Mouse (Mus musculus) adrenal gland, adult 2 months (tissue): ENCODE measurements around the gene Slc22a3. TPM values are rescaled to one million over a fixed set of nuclear protein-coding genes. Genes with fewer than 3 reads are reported as not detected.
A peak's percentile ranks its signal among the peaks of the same experiment; 100 is the strongest.

Source experiments
- DNase-seq: peaks from one replicate; pipeline ENCODE4 v3.0.0; 2021
- polyA plus RNA-seq: library from polyadenylated mRNA; depleted of rRNA; stranded (reverse); fragments of >200 nt; gene quantifications from 2 replicates; pipeline ENCODE4 v1.2.3, GENCODE M21; 2012
- total RNA-seq, 2 experiments: library from RNA; stranded (reverse); gene quantifications; 2 replicates each; pipeline ENCODE4 v1.2.3; 2021

Gene Slc22a3
- total and polyA plus RNA-seq, 3 experiments, result 5.7 to 12.0 (median 5.7) TPM

DNA sequence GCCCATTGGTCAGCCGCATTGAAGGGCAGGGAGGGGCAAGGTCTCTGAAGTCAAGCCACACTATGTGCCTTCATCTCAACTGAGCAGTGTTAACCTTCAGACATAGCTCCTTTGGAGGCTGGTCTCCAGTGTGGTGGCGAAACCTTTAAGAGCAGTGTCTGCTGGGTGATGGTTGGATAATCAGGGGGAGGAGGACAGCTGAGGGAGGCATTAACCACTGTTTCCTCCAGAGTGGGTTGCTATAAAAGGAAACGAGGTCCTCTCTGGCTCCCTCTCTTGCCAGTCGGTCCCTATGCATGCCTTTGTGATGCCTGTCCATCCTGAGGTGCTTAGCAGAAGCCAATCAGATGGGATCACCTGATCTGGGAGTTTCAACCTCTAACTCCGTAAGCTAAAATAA lies 38.8 kb downstream of the Slc22a3 start:
- no peak for DNase-seq

DNA sequence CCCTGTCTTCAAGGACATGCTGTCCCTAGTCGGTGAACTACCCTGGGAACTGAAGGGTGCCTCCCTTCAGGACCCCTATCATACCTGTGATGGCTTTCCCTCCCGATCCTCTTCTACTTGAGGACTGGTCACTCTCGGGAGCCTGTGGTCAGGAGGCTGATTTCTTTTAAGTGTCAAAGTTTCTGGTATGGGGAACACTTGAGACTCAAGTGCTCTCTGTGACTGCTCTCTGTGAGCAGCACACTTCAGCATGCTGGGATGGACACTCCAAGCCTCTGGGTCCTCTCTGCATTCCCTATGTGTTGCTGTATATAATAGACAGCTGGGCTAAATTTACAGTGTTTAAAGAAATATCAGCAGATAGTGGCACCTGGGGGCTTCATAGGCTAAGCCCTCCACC lies 39.9 kb downstream of the Slc22a3 start:
- DNase-seq, result no peak

DNA sequence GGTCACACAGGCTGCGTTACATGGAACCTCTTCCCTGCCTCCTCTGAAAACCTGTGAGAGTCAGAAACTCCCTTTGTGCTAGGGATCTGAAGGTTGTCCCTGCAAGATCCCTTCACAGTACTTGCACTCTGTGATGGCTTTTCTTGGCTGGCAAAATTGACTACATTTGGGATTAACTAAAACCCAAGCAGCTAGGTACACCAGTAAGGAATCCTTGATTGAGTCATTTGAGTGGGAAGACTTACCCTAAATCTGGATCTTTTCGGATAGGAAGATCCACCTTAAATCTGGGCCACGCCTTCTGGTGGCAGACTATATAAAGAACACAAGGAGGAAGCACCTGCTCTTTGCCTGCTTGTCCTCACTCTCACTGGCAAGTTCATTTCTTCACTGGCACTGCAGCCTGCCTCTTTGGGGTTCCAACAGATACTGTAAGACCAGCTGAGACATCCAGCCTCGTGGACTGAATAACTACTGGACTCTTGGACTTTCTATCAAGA lies 41.0 kb downstream of the Slc22a3 start:
- DNase-seq, result no peak

DNA sequence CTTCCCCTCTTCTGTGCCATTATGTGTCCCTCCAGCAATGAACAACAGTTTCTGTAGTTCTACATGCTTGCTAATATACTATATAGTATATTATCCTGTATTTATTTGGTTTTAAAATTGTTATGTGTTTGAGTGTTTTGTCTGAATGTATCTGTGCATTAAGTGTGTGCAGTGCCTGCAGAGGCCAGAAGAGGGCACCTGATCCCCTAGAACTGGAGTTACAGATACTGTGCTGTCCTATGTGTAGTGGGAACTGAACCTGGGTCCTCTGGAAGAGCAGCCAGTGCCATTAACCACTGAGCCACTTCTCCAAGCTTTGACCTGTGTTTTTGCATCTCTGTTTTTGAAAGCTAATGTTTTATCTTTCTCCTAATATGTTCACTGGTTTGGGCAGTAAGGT lies 46.3 kb downstream of the Slc22a3 start:
- no peak for DNase-seq

DNA sequence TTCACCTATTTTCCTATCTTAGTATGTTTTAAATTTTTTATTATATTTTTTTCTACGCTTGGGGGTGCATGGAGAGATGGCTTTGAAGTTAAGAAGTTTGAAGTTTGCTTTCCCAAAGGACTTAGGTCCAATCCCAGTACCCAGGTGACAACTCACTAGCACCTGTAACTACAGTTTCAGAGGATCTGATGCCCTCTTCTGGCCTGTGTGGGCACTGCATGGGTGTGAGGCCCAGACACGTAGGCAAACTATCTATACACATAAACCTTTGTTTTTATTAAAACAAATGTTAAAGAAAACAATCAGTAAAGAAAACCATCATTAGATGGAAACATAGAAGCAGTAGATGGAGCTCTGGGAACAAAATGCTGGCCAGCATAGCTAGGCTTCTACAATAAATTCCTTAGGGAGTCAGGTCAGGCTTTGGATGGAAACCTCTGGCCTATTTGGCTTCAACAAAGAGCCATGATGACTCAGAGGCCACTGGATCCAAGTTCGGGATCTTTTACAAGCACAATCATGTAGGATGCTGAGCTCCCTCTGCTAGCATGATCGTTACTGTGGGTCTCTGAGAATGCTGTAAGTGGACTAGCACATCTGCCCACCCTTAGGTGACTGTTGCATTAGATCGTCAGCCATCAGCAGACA lies 52.2 kb downstream of the Slc22a3 start:
- DNase-seq, result peak; percentile 17

DNA sequence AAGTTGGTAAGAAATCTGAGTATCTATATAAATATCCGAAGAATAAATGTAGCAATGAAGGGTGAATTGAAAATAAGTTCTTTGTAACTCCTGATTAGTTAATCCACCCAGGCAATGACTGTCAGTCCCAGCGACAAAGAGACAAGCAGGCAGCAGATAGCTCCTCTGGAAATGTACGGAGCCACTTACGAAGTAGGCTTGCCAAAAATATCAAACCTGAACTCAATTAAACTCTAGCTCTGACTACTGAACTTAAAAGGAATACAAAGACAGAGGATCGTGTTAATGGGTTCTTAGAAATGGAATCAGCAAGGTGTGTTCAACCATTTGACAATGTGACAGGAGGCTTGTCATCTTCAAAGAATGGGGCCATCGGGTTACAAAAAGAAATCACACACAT lies 53.8 kb downstream of the Slc22a3 start:
- no peak for DNase-seq

DNA sequence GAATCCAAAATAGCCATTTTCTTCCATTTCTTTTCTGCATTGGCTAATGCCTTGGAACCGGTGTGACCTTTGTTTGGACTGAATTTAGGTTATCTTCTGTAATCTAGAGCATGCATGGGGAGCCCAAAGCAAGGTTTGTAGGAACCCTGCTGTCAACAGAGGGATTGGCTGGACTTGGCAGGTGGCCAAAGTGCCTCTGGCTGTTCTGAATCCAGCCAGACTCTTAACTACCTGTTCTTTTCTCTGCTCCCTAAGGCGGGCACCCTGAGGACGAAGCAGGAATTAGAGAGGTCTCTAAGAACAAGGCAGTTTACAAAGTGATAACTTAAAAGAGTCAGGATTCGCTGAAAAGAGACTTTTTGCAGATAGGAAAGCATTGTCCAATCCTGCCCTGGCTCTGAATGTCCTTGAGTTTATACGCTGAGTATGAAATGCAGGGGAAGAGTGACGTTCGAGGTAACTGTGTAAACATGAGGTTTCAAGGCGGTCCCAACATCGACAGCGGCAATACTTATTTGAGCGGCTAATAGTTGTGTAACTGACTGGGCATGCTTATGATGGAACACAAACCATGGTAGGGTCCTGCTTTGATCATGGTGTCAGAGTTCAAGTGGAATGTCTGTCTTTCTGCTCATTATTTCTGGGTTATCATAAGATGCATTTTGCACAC lies 54.5 kb downstream of the Slc22a3 start:
- DNase-seq, result peak; percentile 21

DNA sequence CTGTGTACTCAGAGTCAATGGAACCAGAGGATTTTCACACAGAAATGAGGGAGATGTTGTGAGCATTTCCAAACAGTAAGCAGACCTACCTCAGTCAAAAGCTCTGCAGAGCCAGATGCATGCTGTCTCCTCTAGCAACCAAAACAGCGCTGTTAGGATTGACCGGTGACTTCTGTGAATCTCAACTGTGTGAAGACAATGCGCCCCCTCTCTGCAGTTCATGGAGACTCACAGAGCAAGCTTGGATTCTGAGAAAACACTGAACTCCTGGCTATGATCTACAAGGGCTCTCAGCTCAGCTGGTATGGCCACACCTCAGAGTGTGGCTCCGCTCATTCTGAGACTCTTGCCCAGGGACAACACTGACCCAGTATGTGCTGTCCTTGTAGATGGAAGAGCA lies 56.3 kb downstream of the Slc22a3 start:
- no peak for DNase-seq

DNA sequence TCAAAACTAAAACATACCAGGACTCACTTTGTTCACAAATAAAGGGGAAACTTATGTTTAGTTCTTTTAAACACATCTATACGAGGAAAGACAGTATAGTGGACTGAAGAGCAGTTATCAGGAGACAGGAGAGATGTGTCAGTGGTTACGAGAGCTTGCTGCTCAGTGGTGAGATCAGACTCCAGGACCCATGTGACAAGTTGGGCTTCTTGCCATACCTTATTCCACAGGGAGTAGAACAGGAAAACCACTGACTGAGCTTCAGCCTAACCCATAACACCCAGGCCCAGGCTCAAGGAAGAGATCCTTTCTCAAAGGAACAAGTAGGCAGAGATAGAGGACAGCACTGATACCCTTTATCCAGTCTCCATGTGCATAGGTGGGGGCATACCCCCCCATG lies 62.9 kb downstream of the Slc22a3 start:
- DNase-seq, result peak; percentile 20

DNA sequence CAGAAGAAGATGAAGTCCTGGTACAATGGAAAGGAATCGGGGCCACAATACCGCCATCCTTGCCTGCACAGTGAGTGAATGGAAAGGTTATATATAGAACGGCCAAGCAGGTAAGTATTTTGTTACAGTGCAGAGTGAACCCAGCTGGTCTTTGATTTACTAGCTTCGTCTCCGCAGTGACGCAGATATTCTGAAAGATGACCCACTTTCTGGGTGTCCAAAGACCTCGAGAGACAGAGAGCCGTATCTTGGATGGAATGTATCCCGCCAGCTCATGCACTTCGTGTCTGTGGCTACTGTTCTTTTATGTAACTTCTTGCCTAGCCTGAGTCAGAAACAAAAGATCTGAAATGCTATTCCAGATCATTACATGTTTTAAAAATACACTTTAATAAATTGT lies 69.7 kb downstream of the Slc22a3 start:
- DNase-seq, result no peak

DNA sequence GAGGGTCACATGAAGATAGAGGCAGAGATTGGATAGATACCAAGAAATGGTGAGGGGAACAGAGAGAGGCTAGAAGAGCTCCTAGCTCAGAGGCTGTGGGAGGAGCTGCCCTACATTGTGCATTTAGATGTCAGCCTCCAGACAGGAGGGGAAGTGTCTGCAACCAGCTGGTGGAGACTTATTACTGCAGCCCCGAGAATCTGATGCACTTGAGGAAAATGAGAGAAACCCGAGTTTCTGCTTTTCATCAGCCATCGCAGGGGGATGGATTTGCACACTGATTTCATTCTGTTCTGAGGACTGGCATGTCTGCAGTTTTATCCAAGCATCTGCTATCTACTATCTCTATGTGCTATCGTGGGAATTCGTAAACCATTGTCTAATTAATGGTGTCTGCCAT lies 75.8 kb downstream of the Slc22a3 start:
- no peak for DNase-seq

DNA sequence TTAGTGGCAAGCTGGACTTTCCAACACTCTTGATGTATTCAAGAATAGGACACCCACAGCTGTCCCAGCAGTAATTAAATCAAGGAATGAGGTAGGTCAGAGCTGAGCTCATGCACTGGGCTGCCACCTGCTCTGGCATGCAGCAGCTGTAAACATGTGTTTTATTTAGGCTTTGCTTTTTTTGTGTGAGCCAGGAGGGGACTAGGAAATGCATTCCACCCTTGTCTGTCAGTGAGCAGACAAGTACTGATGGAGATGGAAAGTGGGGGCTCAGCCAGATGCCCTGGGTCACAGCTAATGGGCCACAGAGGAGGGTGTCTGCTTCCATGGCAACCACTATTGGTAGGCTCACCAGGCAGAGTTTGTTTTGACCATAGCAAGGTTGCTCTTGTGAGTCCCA lies 79.1 kb downstream of the Slc22a3 start:
- no peak for DNase-seq

DNA sequence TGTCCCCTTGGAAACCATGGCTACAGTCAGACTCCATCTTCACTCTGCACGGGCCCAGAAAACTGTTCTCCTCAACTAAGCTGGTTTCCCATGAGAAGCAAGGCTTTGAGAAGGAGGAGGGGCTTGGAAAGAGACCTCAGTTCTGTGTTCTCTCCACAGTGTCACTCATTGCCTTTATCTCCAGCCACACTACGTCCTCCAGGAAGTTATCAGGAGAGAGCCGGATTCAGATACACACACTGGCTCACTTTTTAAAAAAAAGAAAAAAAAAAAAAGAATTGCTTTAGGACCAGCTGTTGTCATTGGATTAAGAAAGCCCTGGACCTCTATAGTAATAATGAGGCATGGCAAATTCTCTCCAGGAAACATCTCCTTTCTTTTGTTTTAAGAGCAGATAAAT lies 80.3 kb downstream of the Slc22a3 start:
- DNase-seq, result no peak

DNA sequence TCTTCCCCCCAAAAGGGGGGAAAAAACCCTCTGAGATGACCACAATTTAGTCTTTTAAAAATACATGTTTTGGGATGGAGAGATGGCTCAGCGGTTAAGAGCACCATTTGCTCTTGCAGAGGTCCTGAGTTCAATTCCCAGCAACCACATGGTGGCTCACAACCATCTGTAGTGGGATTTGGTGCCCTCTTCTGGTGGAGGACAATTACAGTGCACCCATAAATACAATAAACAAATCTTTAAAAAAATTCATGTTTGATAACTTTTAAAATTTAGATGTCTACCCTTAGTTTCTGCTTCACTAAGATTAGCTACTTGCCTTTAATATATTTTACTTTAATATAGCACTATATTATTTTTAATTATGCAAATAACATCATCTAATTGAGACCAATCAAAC lies 85.4 kb downstream of the Slc22a3 start:
- DNase-seq, result no peak

DNA sequence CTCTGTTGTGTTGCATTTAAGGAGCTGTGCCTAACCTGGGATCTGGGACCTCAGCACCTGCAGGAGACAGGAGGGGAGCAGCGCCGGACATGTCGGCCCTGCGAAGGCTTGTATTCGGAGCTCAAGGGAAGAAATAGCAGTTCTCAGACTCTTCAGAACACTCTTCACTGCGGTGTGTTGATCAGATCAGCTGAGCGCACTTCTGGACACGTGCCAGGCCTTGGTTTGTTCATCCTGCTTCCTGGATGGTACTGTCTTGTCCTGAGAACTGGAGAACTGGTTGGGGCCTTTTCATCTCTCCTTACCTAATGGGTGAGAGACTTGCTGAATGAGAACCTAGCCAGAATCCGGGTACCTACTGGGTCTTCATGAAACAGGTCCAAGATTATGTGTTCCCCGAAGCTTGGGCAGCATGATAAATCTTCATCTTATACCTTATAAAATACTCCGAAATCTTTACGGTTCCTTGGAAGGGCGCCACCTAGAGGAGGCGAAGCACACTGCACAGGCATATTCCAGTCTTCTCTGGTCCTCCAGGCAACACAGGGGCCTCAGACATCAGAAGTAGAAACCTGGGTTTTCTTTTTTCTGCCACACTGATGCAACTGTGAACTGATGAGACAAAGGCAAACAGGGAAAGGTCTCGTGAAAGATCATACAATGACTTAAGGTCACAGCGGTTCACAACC lies 86.5 kb downstream of the Slc22a3 start:
- DNase-seq, result no peak

DNA sequence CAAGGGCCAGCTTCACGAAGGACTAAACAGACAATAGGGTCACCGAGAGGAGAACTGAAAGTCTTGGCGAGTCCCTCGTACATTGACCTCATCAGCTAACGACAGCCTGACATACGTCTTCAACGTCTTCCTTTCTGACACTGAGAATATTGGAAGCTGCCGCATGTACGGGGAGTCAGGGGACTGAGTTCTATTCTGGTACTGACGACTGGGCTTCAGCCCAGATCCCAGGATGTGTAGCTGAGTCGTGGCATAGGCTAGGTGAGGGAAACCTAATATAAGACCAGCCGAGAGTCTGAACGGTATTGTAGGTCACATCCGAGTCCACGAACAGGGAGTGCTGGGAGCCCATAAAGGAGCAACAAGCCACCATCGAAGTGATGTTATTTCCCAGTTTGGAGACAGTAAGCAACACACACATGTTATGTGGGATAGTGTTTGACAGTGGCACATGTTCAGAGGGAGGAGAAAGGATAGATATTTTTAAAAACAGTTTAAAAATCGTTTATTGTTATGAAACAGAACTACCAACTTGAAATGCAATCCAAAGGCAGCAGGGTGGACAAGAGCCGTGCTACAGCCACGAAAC lies 87.9 kb downstream of the Slc22a3 start:
- no peak for DNase-seq

DNA sequence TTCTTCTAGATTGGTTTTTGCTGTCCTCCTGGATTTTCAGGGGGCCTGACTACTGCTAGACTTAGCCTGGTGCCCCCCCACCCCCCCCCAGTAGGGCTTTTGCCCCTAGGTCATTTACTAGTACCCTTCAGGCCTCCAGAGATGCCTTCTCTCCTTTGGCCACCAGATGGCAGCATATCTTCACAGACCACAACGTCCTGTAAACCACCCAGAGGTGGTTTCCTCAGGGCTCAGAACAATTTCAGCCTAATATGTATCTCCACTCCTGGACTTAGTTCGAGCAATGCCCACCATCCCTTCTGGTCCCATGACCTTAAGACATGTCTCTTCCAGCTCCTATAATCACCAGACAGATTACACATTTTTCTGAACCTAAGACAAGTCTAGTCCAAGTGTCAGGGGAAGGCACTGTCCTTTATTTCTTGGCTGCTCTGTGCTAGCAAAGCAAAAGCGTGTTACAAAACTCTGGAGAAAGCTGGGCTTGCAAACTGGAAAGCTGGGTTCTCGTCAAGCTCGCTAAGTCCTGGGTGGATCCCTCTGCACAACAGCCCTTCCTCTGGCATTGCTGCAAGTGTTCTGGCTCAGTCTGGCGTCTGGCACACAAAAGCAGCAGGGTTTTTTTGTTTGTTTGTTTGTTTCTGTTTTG lies 91.1 kb downstream of the Slc22a3 start:
- peak; percentile 66 for DNase-seq

DNA sequence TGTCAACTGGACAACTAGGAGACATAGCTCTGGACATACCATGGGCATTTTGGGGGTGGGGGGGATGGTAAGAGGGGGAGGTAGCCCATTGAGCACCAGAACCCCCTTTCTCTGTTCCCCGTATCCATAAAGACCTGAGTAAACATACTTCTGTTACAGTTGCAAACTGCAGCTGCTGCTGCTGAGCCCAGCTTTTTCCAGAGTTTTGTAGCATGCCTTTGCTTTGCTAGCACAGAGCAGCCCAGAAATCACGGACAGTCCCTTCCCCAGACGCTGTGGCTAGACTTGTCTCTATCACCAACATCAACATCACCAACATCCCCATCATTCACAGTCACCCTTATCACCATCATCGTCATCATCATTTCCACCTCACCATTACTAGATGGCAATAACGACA lies 91.8 kb downstream of the Slc22a3 start:
- no peak for DNase-seq

DNA sequence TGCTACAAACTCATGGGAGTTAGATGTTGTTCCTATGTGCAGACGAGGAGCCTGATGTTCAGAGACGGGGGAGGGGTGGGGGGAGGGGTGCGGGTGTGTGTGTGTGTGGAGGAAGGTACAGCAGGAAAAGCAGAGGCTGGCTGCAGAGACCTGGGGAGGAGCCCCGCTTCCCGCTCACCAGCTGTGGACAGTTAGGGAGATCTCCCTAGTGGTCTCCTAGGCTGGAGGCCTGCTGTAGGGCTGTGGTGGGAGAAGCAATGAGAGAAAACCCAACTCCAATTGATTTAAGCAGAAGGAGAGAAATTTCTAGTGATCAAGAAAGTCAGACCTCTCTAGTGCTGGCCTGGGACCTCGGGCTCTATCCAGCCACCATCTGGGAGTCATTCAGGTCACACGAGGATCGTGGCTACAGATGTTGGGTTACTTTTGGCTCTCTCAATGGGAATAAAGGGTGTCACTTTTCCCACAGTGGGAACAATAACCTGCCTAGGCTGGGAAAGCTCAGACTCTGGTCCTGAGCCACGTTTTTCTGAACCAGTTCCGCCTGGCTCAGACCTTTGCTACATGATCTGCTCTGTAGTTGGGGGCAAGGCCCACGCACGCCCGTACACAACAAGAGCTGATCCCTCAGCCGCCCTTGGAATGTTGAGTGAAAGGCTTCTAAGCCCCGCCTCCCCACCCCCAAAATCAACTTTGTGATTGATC lies 92.3 kb downstream of the Slc22a3 start:
- DNase-seq, result no peak

DNA sequence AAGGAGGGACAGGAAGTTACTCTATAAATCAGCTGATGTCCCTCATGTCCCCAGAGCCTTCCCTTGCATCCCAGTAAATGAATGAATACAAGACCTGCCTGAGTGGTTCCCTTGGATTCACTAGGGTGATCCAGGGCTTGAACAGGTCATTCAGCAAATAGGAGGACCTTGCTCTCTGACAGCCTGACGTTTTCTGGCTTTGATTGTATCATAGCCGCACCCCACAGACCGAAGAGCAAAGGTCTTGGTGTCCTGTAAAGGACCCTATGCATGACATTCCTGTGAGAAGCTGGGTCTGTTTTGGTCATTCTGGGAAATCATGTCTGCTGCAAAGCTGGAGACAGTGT lies 94.6 kb downstream of the Slc22a3 start:
- no peak for DNase-seq

DNA sequence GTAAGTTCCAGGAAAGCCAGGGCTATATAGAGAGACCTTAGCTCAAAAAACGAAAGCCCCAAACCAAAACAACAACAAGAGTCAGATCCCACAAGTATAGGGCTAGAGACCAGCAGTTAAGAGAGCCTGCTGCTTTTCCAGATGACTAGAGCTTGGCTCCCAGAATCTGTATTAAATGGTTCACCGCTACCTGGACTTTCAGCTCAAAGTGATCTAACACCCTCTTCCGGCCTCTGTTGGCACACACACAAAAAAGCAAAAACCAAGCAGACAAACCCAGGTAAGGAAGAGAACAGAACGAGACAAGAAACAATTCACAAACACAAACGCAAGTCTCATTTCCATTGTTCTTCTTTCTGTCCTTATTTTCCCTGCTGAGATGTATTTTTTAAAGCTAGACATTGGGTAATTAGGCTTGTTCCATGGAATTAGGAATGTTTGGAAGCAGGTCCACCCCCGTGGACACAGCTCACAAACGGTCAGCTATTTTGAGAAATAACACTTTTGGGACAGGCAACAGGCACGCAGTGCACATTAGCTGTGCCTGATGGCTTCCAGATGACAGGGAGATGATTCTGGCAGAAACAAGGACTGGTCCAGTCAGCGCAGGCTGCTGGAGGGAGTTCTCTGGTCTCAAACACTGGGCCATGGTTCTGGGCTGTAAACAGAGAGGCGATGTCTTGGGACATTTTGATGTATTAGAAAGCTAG lies 95.2 kb downstream of the Slc22a3 start:
- no peak for DNase-seq
